9 mouse cellular contexts compared by ENCODE assay signal in genomic region chr5:148739141-148739540, GRCm38 (mm10).
A peak's percentile ranks its signal among the peaks of the same experiment; 100 is the strongest.
DNase-seq lines count a peak whose midpoint lies in the region; ATAC-seq lines count a peak whose summit lies in the region.
"Had no signal": no experiment of that assay in that cellular context is flagged by ENCODE, and none has a peak within 500 bp of the region (broad histone marks: within the 10 kb centered on the region; RNA-seq: fewer than 3 reads in every experiment).

No protein-coding gene starts in this region.

- H3K4me2 ChIP-seq in liver, embryonic 11.5 days: no peak overlapping the region
- H3K4me2 ChIP-seq: forebrain, embryonic 15.5 days; neural tube, embryonic 15.5 days had no signal

- H3K4me1 ChIP-seq in liver, embryonic 11.5 days (replicated peaks; ENCODE audit: control insufficient read depth, insufficient read depth, low read length): peaks cover 12% of the 10 kb centered on the region
- H3K4me1 ChIP-seq: forebrain, embryonic 15.5 days had no signal

- no peaks in the 10 kb centered on the region for H3K36me3 ChIP-seq in liver, embryonic 11.5 days (ENCODE audit: control insufficient read depth, insufficient read depth, low read length)
- H3K36me3 ChIP-seq: forebrain, embryonic 15.5 days; neural tube, embryonic 15.5 days had no signal

- H3K27ac ChIP-seq in liver, embryonic 11.5 days (ENCODE audit: low read depth, low read length): no peak overlapping the region
- H3K27ac ChIP-seq: forebrain, embryonic 15.5 days; neural tube, embryonic 15.5 days had no signal

- DNase-seq in CD4-positive, CD25-positive, alpha-beta regulatory T cell, adult 2 months (ENCODE audit: low read depth, low spot score): peak; percentile 83
- peak; percentile 20 for DNase-seq in T-cell, adult 2 months (ENCODE audit: low spot score)
- DNase-seq in liver, embryonic 11.5 days (ENCODE audit: low spot score): no peak
- DNase-seq in gastrocnemius, postnatal 4 days (ENCODE audit: low spot score in 2 of 2): no peak
- no peak for DNase-seq in cerebellum, adult 11-12 months
- DNase-seq in ovary, adult 18-20 months (ENCODE audit: low spot score): no peak

- H3K4me3 ChIP-seq in liver, embryonic 11.5 days (ENCODE audit: low read depth, low read length): no peak overlapping the region
- H3K4me3 ChIP-seq: forebrain, embryonic 15.5 days; neural tube, embryonic 15.5 days had no signal

- no peak overlapping the region for H3K9ac ChIP-seq in liver, embryonic 11.5 days (ENCODE audit: low read depth, low read length)
- H3K9ac ChIP-seq: forebrain, embryonic 15.5 days; neural tube, embryonic 15.5 days had no signal

- ATAC-seq in liver, embryonic 11.5 days (replicated peaks; ENCODE audit: low FRiP score): peak; percentile 50; the same call in 1 of the 2 replicates
- ATAC-seq in monocyte, adult 5-6 weeks (replicated peaks; ENCODE audit: insufficient number of reproducible peaks, low FRiP score, low TSS enrichment, poor library complexity, severe bottlenecking): peak; percentile 96
- ATAC-seq: forebrain, embryonic 15.5 days had no signal

- H3K27me3 ChIP-seq in liver, embryonic 11.5 days (replicated peaks; ENCODE audit: control insufficient read depth, insufficient read depth, low read length): no peaks in the 10 kb centered on the region
- H3K27me3 ChIP-seq: forebrain, embryonic 15.5 days; neural tube, embryonic 15.5 days had no signal

- H3K9me3 ChIP-seq in liver, embryonic 11.5 days (ENCODE audit: control insufficient read depth, low read length): no peaks in the 10 kb centered on the region; the same call in 1 of the 2 replicates
- H3K9me3 ChIP-seq: forebrain, embryonic 15.5 days; neural tube, embryonic 15.5 days had no signal

- WGBS in liver, embryonic 11.5 days: 34% methylated on average over 3 of the region's 3 CpGs

Comparison
In these comparisons a context has a peak if more than half of its experiments do, and no peak if none do; other contexts are left out.
1. DNase-seq: peak in CD4-positive, CD25-positive, alpha-beta regulatory T cell, adult 2 months (single experiment) and T-cell, adult 2 months (single experiment); none in liver, embryonic 11.5 days (single experiment), gastrocnemius, postnatal 4 days (0 of 2), cerebellum, adult 11-12 months (single experiment) and ovary, adult 18-20 months (single experiment).